Mouse (Mus musculus) adrenal gland, adult 8-10 months (tissue): ENCODE measurements around the gene 4933415A04Rik. TPM values are rescaled to one million over a fixed set of nuclear protein-coding genes. Genes with fewer than 3 reads are reported as not detected.

ENCODE experiments used
- DNase-seq: peaks from one replicate; pipeline ENCODE4 v3.0.0; 2022
- total RNA-seq, 4 experiments: library from RNA; stranded (reverse); gene quantifications; 2 replicates each; pipeline ENCODE4 v1.2.4; 2022

Gene 4933415A04Rik
- total RNA-seq, result under 1 TPM; 0.35 to 0.70 (median 0.41) TPM

DNA sequence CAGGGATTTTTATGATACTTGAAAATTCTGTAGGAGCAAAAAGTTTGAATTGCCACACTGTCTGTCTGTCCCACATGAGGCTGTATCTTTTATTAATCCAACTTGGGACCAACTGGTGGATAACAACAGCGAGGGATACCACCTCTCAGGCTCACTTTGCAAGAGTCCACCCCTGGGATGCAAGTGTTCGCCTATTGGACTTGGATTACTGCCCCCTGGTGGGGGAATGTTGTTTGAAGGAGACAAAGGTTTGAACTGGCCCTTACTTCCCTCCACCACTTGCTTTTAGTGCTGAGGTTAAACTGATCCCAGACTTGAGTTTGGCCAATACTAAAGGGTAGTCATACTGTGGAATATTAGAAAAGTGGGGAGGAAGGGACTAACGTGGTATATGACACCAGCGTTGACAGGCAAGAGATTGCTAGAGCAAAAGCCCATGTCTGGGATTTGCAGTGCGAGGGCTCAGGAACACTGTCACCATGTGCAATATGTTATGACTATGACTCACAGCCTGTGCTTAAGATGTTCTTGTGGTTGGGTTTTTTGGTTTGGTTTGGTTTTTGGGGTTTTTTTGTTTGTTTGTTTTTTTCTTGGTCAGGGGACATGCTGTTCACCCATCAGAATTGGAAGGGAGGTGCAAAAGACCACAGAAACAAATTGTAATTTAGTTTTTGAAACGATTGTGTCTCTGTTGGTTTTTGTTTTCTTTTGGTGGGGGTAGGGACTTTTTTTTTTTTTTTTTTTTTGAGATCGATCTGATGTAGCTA, at the start of gene 4933415A04Rik:
Gene 4933415A04Rik (plus strand): TSS at position 717 of the 767 bp plus-strand sequence.
- no peak for DNase-seq

DNA sequence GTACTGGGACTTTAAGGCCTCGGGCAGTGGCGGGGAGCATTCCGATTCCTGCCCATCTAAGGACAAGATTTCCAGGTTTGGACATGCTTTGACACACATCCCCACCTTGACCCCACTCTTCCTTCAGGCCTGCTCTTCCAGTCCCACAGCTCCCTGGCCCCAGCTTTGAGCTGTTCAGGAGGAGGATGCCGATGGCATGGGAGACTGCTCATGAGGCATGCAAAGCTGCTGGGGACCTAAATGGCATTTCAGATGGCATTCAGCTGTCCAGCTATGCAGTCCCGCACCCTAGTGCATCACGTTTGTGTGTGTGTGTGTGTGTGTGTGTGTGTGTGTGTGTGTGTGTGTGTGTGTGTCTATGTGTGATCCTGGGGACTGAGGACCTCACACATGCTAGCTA, 49.8 kb upstream of the 4933415A04Rik start:
- no peak for DNase-seq

DNA sequence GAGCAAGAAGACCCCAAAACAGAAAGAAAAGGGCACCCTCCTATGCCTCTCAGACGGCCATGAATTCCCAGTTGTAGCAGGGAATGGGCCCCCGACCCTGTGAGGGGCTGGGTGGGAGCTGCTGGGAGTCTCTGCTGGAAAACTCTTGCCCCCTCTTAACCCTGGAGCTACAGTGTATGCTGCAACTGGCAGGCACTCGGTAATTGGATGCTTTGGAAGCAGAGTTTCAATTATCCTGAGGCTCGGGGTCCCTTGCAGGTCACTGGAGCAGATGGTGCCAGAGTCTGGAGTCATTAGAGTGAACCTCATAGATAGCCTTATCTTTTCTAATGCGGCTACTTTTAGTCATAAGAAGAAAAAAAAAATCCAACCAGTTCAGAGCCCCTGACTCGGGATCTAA, 47.0 kb upstream of the 4933415A04Rik start:
- DNase-seq, result no peak

DNA sequence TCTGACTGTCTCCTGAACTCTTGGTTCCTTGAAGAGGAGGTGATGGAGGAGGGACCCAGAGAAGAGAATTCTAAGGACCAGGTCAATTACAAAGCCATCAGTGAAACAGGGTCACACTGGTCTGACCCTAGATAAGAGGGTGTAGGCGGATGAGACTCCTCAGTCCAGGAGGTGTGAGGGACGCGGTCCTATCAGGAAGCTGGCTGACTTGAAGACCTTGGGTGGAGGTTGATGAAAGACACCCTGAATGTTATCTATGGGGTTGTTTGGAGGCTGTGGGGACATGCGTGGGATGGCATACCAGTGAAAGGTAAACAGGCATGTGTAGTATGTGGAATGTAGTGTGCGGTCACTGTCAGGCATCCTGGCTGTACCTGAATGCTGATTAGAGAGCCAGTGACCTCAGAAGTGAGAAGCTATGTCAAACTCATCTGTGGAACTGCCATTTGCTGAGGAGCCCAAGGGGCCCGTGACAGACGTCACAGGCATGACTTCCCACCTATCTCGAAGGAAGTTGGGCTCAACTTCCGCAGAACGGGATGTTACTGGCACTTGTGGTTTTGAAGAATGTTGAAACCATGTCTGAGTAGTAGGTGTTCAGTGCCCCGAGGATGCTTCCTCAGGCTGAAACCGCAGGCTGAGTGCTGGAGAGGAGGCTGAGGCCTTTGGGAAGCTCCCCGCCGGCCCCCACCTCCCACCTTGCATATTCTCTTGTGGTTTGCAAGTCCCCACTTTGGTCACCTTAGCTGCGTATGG, 43.0 kb upstream of the 4933415A04Rik start:
- DNase-seq, result no peak

DNA sequence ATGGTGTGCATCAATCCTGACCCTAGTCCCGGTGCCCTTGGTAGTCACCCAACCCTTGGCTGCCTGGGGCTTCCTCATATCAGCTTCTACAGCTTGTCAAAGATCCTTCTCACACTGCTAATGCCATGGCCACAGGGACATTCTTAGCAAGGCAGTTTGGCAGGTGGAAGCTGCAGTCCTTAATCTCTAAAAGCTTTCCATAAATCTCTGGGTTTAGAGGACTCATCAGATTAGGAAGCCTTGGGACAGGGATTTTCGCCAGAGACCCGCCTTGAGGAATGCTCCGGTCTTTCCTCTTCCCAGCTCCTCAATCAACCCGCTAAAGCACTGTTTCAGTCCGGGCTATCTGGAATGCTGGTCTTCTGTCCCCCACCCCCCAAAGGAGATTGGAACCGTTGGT, 42.0 kb upstream of the 4933415A04Rik start:
- DNase-seq, result no peak

DNA sequence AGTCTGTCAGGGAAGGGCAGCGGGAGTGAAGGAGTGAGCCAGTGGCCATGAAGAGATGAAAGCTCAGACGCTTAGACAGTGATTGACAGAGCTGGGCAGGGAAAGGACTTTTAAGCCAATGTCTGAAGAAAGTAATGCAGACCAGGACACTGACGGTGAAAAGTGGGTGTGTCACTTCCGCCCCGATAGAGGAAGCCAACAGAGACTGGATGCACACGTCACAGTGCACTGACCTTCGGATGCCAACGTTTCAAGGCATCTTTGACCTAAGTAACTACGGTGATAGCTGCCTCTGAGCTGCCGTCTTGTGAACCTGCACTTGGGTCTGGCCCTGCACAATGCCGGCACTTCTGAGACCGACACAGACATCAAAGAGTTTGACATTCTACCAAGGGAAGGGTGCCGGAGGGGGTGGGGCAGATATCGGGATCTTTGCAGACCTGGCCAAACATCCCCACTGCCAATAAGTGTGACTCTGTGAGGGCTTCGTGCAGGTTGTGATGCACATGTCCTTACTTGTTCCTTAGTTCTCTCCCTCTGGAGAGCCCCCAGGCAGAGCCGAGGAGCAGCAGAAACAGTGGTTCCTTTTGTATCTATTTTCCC, 40.9 kb upstream of the 4933415A04Rik start:
- peak; percentile 39 for DNase-seq

DNA sequence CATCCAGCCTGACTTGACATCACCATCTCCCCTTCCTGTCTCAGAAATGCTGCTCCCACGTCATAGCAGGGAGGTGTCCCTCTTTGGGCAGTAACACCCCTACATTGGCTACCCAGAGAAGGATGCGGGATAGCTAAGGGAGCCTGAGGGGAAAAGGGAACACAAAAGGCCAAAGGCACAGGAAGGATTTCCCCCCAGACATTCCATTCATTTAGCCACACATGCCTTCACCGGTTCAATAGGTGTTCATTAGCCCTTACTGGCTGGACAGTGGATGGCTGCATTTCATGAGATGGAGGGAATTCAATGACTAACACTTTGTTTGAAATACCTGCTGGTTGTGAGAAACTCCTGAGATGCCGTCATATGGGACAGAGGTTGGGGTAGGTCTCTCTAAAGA, 40.2 kb upstream of the 4933415A04Rik start:
- no peak for DNase-seq

DNA sequence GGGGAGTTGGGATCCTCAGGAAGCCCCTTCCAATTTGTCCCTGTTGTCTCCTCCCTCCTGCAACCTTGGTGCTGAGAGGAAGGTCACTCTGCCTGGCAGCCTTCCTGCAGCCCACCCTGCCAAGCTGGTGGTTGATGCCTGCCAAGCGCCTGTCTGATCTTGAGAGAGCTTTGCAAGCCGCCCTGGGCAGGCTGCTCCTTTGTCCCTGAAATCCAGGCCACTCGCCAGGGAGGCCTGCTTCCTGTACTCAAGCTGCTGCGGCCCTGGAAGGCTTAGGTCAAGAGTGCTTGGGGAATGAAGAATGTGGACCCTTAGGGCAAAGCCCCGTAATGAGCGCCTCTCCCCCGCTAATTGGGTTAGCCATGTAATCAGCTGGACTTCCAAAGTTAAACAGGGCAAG, 38.7 kb upstream of the 4933415A04Rik start:
- DNase-seq, result peak; percentile 68

DNA sequence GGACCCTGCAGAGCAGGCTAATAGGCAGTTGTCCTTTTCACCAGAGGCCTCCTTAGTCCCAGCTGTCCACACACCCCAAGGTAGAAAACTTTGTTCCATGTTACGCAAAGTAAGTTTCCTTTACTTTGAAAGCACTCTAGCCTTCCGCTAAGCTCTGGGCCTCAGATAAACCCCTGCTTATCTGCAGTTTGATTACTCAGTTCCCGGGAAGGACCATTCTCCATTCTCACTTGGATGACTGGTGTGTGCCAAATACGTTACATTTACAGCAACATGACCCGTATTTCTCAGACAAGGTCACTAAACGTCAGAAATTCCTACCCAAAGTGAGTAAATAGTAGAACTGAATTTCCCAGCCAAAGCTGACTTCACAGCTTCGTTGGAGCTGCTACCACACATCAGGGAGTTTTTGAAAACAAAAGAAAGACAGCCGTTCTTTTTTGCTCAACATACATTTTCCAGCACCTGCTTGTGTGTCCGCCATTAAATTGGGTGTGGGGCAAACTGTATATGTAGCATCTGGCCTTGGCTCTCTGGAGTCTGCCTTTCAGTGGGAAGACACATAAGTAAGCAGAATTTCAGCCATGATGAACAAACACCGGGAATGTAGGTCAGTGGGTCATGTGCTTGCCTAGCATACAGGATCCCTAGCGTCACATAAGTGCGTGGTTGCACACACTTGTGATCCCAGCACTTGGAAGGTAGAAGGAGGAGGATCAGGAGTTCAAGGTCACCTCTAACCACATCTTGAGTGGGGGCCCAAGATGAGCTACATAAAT, 38.0 kb upstream of the 4933415A04Rik start:
- no peak for DNase-seq

DNA sequence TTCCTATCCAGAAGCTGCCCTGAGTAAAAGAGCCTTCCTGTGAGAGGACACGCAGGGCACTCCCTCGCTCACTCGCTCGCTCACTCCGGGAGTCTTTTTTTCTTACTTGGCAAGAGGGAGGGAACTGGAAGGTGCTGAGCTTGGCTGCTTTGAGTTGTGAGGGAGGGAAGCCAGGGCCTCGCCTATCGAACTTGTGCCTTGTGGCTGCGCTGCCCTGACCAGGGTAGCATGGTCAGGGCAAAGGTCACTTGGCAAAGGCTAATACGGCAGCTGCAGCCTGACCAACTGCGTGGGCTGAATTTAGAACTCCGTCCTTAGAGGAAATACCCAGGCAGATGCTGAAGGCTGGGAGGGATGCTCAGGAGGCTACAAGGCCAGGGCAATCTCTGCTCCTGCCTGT, 37.1 kb upstream of the 4933415A04Rik start:
- DNase-seq, result no peak

DNA sequence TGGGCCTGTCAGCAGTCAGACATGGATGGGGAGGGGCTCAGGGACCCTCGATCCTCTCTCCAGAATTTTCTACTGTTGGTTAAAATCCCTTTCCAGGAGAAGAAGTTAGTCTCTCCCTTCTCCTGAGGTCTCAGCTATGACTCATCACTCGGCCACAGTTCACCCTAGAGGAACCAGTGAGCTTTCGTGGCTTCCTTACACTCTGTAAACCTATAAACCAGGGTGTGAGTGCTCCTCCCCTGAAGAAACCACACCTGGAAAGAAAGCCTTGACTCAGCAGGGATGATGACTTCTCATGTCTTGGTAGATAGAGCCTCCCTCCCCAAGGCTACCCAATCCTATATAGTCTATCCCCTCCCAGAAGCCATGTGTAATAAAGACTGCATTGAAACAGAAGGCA, 35.1 kb upstream of the 4933415A04Rik start:
- no peak for DNase-seq

DNA sequence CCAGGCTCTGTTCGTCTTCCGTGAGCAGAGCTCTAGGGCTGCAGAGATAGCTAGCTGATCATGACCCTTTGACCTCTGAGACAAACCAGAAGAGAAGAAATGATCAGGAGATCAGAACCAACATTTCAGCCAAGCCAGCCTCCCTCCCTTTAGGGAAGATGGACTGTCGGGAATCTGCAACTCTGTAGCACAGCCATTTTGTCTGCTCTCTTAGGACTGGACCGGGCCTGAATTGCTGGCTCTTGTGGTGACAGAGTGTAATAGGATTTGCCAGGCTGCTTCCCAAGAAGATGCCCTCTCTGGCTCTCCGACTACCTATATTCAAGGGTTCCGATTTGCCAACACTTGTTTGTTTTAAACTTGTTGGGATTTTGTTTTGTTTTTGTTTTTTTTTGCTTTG, 34.2 kb upstream of the 4933415A04Rik start:
- DNase-seq, result no peak

DNA sequence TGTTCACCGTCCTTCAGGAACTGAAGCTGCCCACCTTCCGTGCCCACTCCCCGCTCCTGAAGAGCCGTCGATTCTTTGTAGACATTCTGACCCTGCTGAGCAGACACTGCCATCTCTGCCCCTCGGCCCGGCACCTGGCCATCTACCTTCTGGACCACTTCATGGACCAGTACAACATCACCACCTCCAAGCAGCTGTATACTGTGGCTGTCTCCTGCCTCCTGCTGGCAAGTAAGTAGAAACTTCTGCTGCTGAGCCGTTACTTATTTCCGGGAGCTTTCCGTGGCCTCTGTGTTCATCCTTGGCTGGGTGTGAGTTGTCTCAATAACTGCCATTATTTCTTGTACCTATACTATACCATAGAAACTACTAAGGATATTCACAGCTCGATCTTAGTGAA, 30.3 kb upstream of the 4933415A04Rik start:
- no peak for DNase-seq

DNA sequence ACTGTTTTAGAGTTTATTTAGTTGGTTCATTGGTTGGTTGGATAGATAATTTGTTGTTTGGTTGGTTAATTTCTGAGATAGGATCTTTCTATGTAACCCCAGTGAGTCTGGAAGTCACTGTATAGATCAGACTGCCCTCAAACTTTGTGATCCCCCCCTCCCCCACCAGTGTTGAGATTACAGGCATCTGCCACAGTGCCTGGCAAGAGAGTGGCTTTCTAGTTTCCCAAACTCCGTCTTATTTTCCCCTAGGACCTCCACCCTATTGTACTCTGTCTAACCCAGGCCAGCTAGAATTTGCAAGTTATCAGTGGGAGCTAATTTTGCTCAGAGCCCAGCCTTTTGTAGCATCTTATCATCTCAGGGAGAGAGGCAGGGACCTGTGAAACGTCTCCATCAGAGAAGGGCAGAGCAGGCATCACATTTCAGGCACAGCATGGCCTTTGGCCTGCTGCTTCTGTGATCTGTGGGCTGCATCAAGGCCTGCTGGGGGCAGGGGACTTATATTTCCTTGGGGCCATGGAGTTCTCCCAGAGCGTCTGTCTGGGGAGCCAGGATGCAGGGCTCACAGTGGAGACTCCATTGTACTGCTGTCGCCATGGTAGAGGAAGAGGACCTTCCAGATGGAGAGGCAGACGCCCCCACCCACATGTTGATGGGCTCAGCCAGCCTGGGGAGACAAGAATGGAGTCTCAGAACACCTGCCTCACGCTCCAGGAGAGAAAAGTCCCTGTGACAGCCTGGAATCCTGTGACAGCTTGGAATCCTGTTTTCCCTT, 27.1 kb upstream of the 4933415A04Rik start:
- no peak for DNase-seq

DNA sequence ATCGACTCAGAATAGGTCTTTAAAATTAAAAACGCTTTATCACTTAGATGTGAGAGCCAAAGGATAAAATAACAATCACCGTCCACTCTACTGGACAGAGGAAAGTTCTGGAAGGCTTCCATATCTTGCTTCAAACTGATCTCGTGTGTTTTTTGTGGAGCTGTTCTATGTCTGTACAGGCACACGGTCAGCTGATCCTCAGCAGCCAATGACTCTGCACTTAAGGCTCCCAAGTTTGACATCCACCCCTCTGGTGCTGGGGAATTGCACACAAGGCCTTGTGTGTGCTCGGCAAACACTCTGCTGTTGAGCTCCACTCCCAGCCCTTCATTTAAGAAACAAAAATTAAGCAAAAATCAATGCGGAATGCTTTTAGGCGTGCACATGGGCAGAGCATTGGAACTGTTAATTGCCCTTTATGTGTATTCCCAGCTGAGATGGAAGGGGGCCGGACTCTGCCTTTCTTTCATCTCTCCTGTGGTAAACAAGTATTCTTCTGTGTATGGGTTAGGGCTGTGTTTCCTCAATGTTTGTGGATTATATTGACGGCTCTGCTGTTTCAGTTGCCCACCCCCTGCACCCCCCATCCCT, 23.1 kb upstream of the 4933415A04Rik start:
- DNase-seq, result no peak

DNA sequence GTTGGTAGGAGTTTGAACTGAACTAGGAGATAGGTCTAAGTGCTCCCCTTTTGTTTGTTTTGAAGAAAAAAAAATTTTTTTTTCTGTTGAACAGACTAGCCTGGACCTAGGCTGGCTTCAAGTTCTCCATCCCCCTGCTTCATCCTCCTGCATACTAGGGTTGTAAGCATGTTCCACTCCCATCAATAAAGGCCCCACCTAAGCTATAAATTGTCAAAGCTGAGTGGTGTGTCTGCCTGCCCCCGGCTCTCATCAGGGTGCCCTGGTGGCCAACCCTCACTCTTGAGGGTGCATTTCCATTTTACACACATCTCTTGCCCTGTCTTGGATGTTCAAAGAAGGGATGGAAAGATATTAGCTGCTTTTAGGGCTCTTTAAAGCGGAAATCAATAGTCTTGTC, 21.4 kb upstream of the 4933415A04Rik start:
- DNase-seq, result no peak

DNA sequence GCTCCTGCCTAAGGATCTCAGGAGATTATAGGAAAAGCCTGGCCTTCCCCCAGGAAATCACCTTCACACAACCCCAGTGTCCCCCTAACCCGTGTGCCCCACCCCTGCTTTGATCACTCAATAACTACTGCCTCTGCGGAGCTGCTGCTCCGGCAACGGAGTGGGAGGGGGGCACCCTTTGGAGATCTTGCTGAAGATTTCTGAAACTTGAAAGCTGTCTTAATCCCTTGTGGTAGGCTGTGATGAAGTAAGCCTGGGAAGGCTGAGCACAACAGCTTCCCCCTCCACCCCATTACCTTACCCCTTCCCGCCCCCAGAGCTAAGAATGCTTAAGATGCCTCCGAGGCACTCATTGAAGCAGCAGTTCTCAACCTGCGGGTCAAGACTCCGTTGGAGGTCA, 21.0 kb upstream of the 4933415A04Rik start:
- DNase-seq, result no peak

DNA sequence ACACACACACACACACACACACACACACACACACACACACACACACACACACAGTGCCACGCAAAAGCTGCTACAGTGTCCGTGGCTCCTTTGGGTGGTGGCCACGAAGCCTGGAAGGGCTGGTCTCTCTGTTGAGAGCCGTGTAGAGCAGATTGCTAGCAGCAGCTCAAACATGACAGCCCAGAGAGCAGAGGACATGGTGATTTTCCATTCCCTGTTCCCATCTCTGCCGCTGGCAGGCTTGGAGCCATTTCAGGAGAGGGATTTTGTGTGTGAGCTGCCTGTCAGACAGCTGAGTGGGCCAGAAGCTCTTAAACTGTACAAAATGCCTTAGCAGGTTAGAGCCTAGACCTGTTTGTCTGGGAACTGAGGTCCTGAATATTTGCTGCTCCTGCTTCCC, 20.1 kb upstream of the 4933415A04Rik start:
- no peak for DNase-seq

DNA sequence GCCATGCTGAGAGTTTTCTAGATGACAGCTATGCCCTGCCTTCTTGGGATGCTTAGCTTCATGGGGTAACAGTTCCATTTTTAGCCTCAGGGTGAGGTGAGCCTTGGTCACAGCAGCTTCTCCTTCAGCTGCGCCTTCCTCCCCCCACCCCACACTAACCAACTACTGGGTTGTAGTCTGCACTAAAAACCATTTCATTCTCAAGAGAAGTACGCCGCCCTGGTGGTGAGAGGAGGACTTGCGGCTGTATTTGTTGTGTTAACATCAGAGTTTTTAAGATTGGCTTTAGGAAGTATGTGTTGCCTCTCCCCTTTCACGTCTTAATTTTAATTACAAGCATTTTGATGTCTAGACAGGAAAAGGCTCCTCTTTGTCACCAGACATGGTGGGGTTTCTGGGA, 18.6 kb upstream of the 4933415A04Rik start:
- DNase-seq, result no peak

DNA sequence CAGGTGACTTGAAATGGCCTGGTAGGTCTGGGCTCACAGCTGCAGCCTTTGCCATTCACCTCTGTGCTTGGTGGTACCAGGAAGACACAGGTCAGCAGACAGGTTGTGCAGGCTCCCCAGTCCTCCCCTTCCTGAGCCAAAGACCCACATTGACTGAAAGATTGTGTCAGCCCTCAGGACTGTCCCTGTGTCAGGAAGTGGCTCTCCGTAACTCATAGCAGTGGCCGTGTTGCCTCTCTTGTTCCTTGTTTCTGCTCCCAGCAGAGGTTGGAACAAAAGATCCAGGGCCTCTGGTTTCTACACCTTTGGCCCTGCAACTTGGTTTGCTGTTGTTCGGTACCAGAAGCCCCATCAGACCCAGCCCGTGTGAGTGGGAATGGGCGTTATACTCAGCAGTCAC, 17.7 kb upstream of the 4933415A04Rik start:
- no peak for DNase-seq

DNA sequence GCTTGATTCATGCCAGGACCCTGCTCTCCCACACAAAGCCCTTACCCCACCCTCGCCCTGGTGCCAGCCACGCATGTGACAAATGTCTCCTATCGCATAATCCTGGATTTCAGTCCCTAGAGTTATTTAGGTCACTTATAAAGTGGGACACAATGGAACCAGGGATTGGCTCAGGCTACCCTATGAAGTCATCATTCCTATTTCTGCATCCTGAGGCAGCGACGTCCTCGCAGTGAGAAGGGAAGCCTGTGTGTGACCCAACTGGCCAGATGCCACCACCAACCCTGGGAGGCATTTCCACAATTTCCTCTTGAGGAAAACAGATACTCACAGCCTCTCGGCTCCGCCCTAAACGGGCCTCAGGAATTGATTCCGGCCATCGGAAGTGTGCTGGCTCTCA, 17.2 kb upstream of the 4933415A04Rik start:
- peak; percentile 60 for DNase-seq

DNA sequence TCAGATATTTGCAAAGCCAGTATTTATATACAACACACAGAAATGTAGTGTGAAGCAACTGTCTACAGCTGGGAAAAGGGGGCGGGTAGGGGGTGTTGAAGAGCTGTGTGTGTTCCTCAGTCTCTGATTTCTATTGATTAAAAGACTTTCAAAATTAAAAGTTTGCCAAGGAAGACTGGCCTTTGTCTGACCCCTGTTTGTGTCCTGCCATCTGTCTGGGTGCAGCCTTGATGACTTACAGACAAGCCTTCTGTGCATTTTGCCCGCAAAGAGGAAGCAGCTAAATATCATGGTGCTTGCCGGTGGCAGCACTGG, 11.8 kb upstream of the 4933415A04Rik start:
- DNase-seq, result no peak
